Mouse (Mus musculus): ENCODE results near the gene Lmbr1l. TPM values are rescaled to one million over a fixed set of nuclear protein-coding genes. Genes with fewer than 3 reads are reported as not detected.

Gene Lmbr1l
- polyA plus RNA-seq, 1 experiment from 2014 or later: 4.5 TPM

DNA sequence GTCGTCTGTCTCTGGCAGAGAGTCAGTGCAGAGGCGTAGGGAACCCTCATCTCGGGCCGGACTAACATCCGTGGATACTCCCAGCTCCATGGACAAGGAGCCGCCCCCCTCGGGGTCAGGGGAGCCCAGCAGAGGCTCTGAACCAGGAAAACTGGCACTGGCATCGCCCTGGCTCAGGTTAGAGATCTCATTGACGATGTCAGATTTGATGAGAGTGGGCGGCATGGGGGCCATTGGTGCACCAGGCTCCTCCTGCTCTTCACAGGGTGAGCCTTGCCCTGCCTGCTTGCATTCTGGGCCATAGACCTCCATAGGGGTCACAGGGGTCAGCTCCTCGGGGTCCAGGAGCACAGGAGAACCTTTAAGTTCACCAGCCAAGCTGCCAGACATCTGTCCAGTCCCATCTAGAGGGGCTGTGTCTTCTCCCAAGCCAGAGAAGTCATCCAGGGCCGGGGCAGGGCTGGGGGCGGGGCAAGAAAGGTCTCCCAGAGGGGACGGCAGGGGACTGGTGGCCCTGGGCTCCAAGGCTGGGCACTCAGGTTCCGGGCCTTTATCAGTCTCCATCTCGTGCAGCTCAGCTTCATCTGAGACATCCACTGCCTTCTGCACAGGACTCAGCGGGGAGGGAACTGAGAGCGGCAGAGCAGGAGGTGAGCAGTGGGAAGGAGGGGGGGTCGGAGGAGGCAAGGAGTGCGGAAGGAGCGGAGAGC, 56.2 kb downstream of the Lmbr1l start:
- H3K36me3 ChIP-seq (ENCODE audit: insufficient read depth): peaks cover 98% of the 10 kb centered on the region
- no peak overlapping the region for H3K9ac ChIP-seq
- no peaks in the 10 kb centered on the region for H3K4me1 ChIP-seq (ENCODE audit: insufficient read depth)
- DNase-seq (no peak), ATAC-seq (ENCODE audit: insufficient read depth) (no peak)
- WGBS: 84% methylated on average over 21 of the region's 21 CpGs
- H3K4me2 ChIP-seq: no peak overlapping the region
- TF ChIP-seq CTCF (IDR thresholded peaks at IDR 0.05; ENCODE audit: low read depth): no peak
- no peak overlapping the region for H3K27ac ChIP-seq (ENCODE audit: low read depth)
- no peak overlapping the region for H3K4me3 ChIP-seq (ENCODE audit: low read depth, low read length)
- no peaks in the 10 kb centered on the region for H3K27me3 ChIP-seq (ENCODE audit: insufficient read depth, low read length)
- no peaks in the 10 kb centered on the region for H3K9me3 ChIP-seq (ENCODE audit: low read depth, low read length)

GRCm38 (mm10) chr15:98860921-98861320, 57.1 kb downstream of the Lmbr1l start:
- Histone ChIP-seq H3K9me3 (ENCODE audit: low read depth, low read length) (no peaks in the 10 kb centered on the region), H3K4me3 (ENCODE audit: low read depth, low read length) (no peak overlapping the region), H3K9ac (no peak overlapping the region), H3K36me3 (ENCODE audit: insufficient read depth) (peaks cover 100% of the 10 kb centered on the region), H3K27ac (ENCODE audit: low read depth) (no peak overlapping the region), H3K4me2 (no peak overlapping the region), H3K4me1 (ENCODE audit: insufficient read depth) (no peaks in the 10 kb centered on the region), H3K27me3 (ENCODE audit: insufficient read depth, low read length) (no peaks in the 10 kb centered on the region)
- no peak for TF ChIP-seq CTCF (IDR thresholded peaks at IDR 0.05; ENCODE audit: low read depth)
- WGBS: 88% methylated on average over 18 of the region's 18 CpGs
- DNase-seq (no peak), ATAC-seq (ENCODE audit: insufficient read depth) (no peak)

DNA sequence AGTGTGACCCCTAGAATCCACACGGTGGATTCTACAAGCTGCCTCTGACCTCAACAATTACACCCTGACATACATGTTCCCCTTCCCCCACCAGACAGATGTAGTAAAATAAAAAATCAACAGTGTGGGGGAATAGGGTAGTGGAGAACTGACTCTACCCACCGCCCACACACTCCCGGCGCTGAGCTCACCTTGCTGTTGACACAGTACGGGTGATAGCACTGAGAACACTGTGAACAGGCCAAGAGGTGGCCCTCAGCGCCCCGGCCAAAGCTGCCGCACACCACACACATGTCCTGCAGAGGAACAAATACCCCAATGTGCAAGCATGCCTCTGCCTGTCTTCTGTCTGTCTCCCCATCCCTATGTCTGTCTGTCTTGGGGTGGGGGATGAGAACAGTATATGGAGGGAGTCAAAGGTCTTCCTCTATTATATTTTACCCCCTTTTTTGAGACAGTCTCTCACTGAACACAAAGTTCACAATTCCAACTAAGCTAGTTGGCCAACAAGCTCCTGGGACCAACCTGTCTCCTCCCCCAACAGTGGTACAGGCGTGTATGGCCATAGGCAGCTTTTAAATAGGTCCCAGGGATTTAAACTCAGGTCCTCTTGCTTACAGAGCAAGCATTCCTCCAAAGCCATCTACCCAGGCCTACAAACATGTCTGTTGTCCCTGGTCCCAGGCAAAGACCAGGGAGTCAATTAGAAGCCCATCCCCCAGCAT, 58.5 kb downstream of the Lmbr1l start:
- DNase-seq (no peak), ATAC-seq (ENCODE audit: insufficient read depth) (no peak)
- no peak for TF ChIP-seq CTCF (IDR thresholded peaks at IDR 0.05; ENCODE audit: low read depth)
- no peak overlapping the region for H3K4me2 ChIP-seq
- no peak overlapping the region for H3K4me3 ChIP-seq (ENCODE audit: low read depth, low read length)
- peaks cover 100% of the 10 kb centered on the region for H3K36me3 ChIP-seq (ENCODE audit: insufficient read depth)
- H3K4me1 ChIP-seq (ENCODE audit: insufficient read depth): no peaks in the 10 kb centered on the region
- 74% methylated on average over 9 of the region's 9 CpGs for WGBS
- no peak overlapping the region for H3K27ac ChIP-seq (ENCODE audit: low read depth)
- H3K9me3 ChIP-seq (ENCODE audit: low read depth, low read length): no peaks in the 10 kb centered on the region
- no peaks in the 10 kb centered on the region for H3K27me3 ChIP-seq (ENCODE audit: insufficient read depth, low read length)
- no peak overlapping the region for H3K9ac ChIP-seq

- Histone ChIP-seq H3K4me2 (no peak overlapping the region), H3K9me3 (ENCODE audit: low read depth, low read length) (no peaks in the 10 kb centered on the region), H3K9ac (no peak overlapping the region), H3K27me3 (ENCODE audit: insufficient read depth, low read length) (no peaks in the 10 kb centered on the region), H3K4me3 (ENCODE audit: low read depth, low read length) (no peak overlapping the region), H3K27ac (ENCODE audit: low read depth) (no peak overlapping the region), H3K4me1 (ENCODE audit: insufficient read depth) (no peaks in the 10 kb centered on the region), H3K36me3 (ENCODE audit: insufficient read depth) (peaks cover 100% of the 10 kb centered on the region)
- 91% methylated on average over 16 of the region's 16 CpGs for WGBS
- no peak for DNase-seq
- no peak for TF ChIP-seq CTCF (IDR thresholded peaks at IDR 0.05; ENCODE audit: low read depth)
- no peak for ATAC-seq (ENCODE audit: insufficient read depth)
Measured at GRCm38 (mm10) chr15:98854214-98854613, 63.8 kb downstream of the Lmbr1l start.

Other genes with a start within 250 kb of the Lmbr1l start
- 0.57 and 0.67 TPM in 2 replicates for gene Rnd1, start 240.8 kb downstream of the Lmbr1l start, polyA plus RNA-seq (2014; fragmentation: Nextera tagmentation; extraction: Ambion mirVana)
- 0.28 and 1.1 TPM in 2 replicates for gene Ccdc65, start 210.0 kb downstream of the Lmbr1l start, polyA plus RNA-seq (2014; fragmentation: Nextera tagmentation; extraction: Ambion mirVana)
- 29.7 and 32.9 TPM in 2 replicates for gene Fkbp11, start 190.0 kb downstream of the Lmbr1l start, polyA plus RNA-seq (2014; fragmentation: Nextera tagmentation; extraction: Ambion mirVana)
- 35.4 and 42.5 TPM in 2 replicates for gene Arf3, start 155.0 kb downstream of the Lmbr1l start, polyA plus RNA-seq (2014; fragmentation: Nextera tagmentation; extraction: Ambion mirVana)
- gene Wnt10b, start 140.1 kb downstream of the Lmbr1l start, polyA plus RNA-seq (2014; fragmentation: Nextera tagmentation; extraction: Ambion mirVana): 0.11 TPM in 1 of 2 replicates, not detected in the other
- gene Wnt1, start 128.4 kb downstream of the Lmbr1l start, polyA plus RNA-seq (2014; fragmentation: Nextera tagmentation; extraction: Ambion mirVana): not detected in 2 replicates
- gene Ddn, start 108.7 kb downstream of the Lmbr1l start, polyA plus RNA-seq (2014; fragmentation: Nextera tagmentation; extraction: Ambion mirVana): 0.04 and 0.12 TPM in 2 replicates
- gene Prkag1, start 86.7 kb downstream of the Lmbr1l start, polyA plus RNA-seq (2014; fragmentation: Nextera tagmentation; extraction: Ambion mirVana): 93.4 and 93.7 TPM in 2 replicates
- 17.1 and 19.3 TPM in 2 replicates for gene Kmt2d, start 47.0 kb downstream of the Lmbr1l start, polyA plus RNA-seq (2014; fragmentation: Nextera tagmentation; extraction: Ambion mirVana)
- gene Rhebl1, start 23.7 kb downstream of the Lmbr1l start, polyA plus RNA-seq (2014; fragmentation: Nextera tagmentation; extraction: Ambion mirVana): 8.5 and 9.5 TPM in 2 replicates
- gene Dhh, start 19.7 kb downstream of the Lmbr1l start, polyA plus RNA-seq (2014; fragmentation: Nextera tagmentation; extraction: Ambion mirVana): 1.0 and 1.3 TPM in 2 replicates
- 2,161 and 2,216 TPM in 2 replicates for gene Tuba1b, start 16.3 kb upstream of the Lmbr1l start, polyA plus RNA-seq (2014; fragmentation: Nextera tagmentation; extraction: Ambion mirVana)
- not detected in 2 replicates for gene Gm49450, start 35.3 kb upstream of the Lmbr1l start, polyA plus RNA-seq (2014; fragmentation: Nextera tagmentation; extraction: Ambion mirVana)
- 1,129 and 1,167 TPM in 2 replicates for gene Tuba1a, start 35.5 kb upstream of the Lmbr1l start, polyA plus RNA-seq (2014; fragmentation: Nextera tagmentation; extraction: Ambion mirVana)
- 224 and 232 TPM in 2 replicates for gene Tuba1c, start 111.7 kb upstream of the Lmbr1l start, polyA plus RNA-seq (2014; fragmentation: Nextera tagmentation; extraction: Ambion mirVana)
- gene Prph, start 136.9 kb upstream of the Lmbr1l start, polyA plus RNA-seq (2014; fragmentation: Nextera tagmentation; extraction: Ambion mirVana): 0.91 and 1.8 TPM in 2 replicates
- gene Troap, start 156.3 kb upstream of the Lmbr1l start, polyA plus RNA-seq (2014; fragmentation: Nextera tagmentation; extraction: Ambion mirVana): 33.4 and 35.1 TPM in 2 replicates
- gene C1ql4, start 169.6 kb upstream of the Lmbr1l start, polyA plus RNA-seq (2014; fragmentation: Nextera tagmentation; extraction: Ambion mirVana): not detected in 2 replicates
- 0.42 and 0.78 TPM in 2 replicates for gene Dnajc22, start 174.9 kb upstream of the Lmbr1l start, polyA plus RNA-seq (2014; fragmentation: Nextera tagmentation; extraction: Ambion mirVana)
- gene Spats2, start 207.7 kb upstream of the Lmbr1l start, polyA plus RNA-seq (2014; fragmentation: Nextera tagmentation; extraction: Ambion mirVana): 39.7 and 39.8 TPM in 2 replicates

Measured in lung, embryonic 14.5 days (tissue).